12 mouse cellular contexts compared by ENCODE assay signal in the genomic region with DNA sequence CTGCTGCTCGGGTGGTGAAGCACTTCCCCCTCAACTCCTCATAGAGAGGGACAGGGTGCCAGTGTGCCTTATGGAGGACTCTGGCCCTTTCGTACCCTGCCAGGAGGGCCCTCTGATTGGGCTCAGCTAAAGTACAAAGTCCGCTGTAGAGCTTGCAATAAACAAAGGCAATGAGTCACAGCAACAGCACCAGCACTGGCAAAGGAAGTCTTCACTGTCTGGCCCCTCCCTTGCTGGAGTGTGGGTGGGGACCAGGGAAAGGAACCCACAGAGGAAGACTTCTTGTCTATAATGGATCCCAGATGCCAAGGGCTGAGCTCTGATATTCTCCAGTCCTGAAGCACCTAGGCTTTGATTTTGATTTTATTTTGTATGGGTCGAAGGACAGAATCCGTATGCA.
A peak's percentile ranks its signal among the peaks of the same experiment; 100 is the strongest.
DNase-seq lines count a peak whose midpoint lies in the region; ATAC-seq lines count a peak whose summit lies in the region.
"Had no signal": no experiment of that assay in that cellular context is flagged by ENCODE, and none has a peak within 500 bp of the region (broad histone marks: within the 10 kb centered on the region; RNA-seq: fewer than 3 reads in every experiment).

No protein-coding gene starts in this region.

- peaks cover 8% of the 10 kb centered on the region for H3K4me1 ChIP-seq in embryonic facial prominence, embryonic 12.5 days
- 0 out of 2 replicates have a peak, but pooled peaks cover 4% of the 10 kb centered on the region for H3K4me1 ChIP-seq in kidney, embryonic 15.5 days
- peaks cover 5% of the 10 kb centered on the region; the same call in 1 of the 2 replicates for H3K4me1 ChIP-seq in midbrain, embryonic 13.5 days (replicated peaks)
- H3K4me1 ChIP-seq: embryonic facial prominence, embryonic 15.5 days; heart, embryonic 10.5 days; liver, embryonic 13.5 days had no signal

- H3K4me3 ChIP-seq in embryonic facial prominence, embryonic 12.5 days = no peak overlapping the region
- no peak overlapping the region for H3K4me3 ChIP-seq in kidney, embryonic 15.5 days (replicated peaks)
- no peak overlapping the region for H3K4me3 ChIP-seq in midbrain, embryonic 13.5 days (replicated peaks)
- H3K4me3 ChIP-seq: embryonic facial prominence, embryonic 15.5 days; heart, embryonic 10.5 days; layer of hippocampus, adult 2 months; liver, embryonic 13.5 days had no signal

- H3K36me3 ChIP-seq in embryonic facial prominence, embryonic 12.5 days = no peaks in the 10 kb centered on the region
- no peaks in the 10 kb centered on the region for H3K36me3 ChIP-seq in kidney, embryonic 15.5 days
- H3K36me3 ChIP-seq in midbrain, embryonic 13.5 days = no peaks in the 10 kb centered on the region
- H3K36me3 ChIP-seq: embryonic facial prominence, embryonic 15.5 days; heart, embryonic 10.5 days; liver, embryonic 13.5 days had no signal

- H3K9me3 ChIP-seq in embryonic facial prominence, embryonic 12.5 days = no peaks in the 10 kb centered on the region
- no peaks in the 10 kb centered on the region for H3K9me3 ChIP-seq in kidney, embryonic 15.5 days (replicated peaks)
- H3K9me3 ChIP-seq in midbrain, embryonic 13.5 days = no peaks in the 10 kb centered on the region
- H3K9me3 ChIP-seq: embryonic facial prominence, embryonic 15.5 days; heart, embryonic 10.5 days; liver, embryonic 13.5 days had no signal

- peak; percentile 67; the same call in 1 of the 2 replicates for ATAC-seq in embryonic facial prominence, embryonic 12.5 days (ENCODE audit: insufficient number of reproducible peaks, insufficient read depth, low FRiP score, low TSS enrichment)
- ATAC-seq in kidney, embryonic 15.5 days (replicated peaks; ENCODE audit: low FRiP score) = peak; percentile 49; the same call in 1 of the 2 replicates
- no peak for ATAC-seq in monocyte, adult 5-6 weeks (replicated peaks; ENCODE audit: insufficient number of reproducible peaks, low FRiP score, low TSS enrichment, poor library complexity, severe bottlenecking)
- no peak for ATAC-seq in midbrain, embryonic 13.5 days
- no peak for ATAC-seq in cerebellum, adult (ENCODE audit: insufficient number of reproducible peaks, low FRiP score, low TSS enrichment)

- peak; percentile 3 for DNase-seq in ZHBTc4 (ENCODE audit: low read depth, low spot score)
- DNase-seq in lung, postnatal 25 days (ENCODE audit: low spot score) = peak; percentile 6
- no peak for DNase-seq in heart, postnatal 14 days
- DNase-seq: liver, embryonic 13.5 days had no signal

- 43% methylated on average over 5 of the region's 5 CpGs for WGBS in embryonic facial prominence, embryonic 12.5 days
- 75% methylated on average over 5 of the region's 5 CpGs for WGBS in kidney, embryonic 15.5 days
- WGBS in midbrain, embryonic 13.5 days = 82% methylated on average over 5 of the region's 5 CpGs

- intact Hi-C loops in heart, postnatal 14 days (cut with DNase I) = no loop called here

- no peak overlapping the region for H3K4me2 ChIP-seq in embryonic facial prominence, embryonic 12.5 days (replicated peaks)
- no peak overlapping the region for H3K4me2 ChIP-seq in kidney, embryonic 15.5 days
- no peak overlapping the region for H3K4me2 ChIP-seq in midbrain, embryonic 13.5 days (replicated peaks)
- H3K4me2 ChIP-seq: embryonic facial prominence, embryonic 15.5 days; liver, embryonic 13.5 days had no signal

- no peaks in the 10 kb centered on the region for H3K27me3 ChIP-seq in embryonic facial prominence, embryonic 12.5 days
- no peaks in the 10 kb centered on the region for H3K27me3 ChIP-seq in kidney, embryonic 15.5 days
- H3K27me3 ChIP-seq in midbrain, embryonic 13.5 days = no peaks in the 10 kb centered on the region
- H3K27me3 ChIP-seq: embryonic facial prominence, embryonic 15.5 days; liver, embryonic 13.5 days had no signal

- peak overlapping the region; percentile 9; the same call in 1 of the 2 replicates for H3K27ac ChIP-seq in embryonic facial prominence, embryonic 12.5 days
- no peak overlapping the region for H3K27ac ChIP-seq in kidney, embryonic 15.5 days
- H3K27ac ChIP-seq in midbrain, embryonic 13.5 days = no peak overlapping the region
- H3K27ac ChIP-seq: embryonic facial prominence, embryonic 15.5 days; heart, embryonic 10.5 days; layer of hippocampus, adult 2 months; liver, embryonic 13.5 days had no signal

- no peak overlapping the region for H3K9ac ChIP-seq in embryonic facial prominence, embryonic 12.5 days
- no peak overlapping the region for H3K9ac ChIP-seq in kidney, embryonic 15.5 days
- H3K9ac ChIP-seq in midbrain, embryonic 13.5 days (replicated peaks) = no peak overlapping the region
- H3K9ac ChIP-seq: embryonic facial prominence, embryonic 15.5 days; liver, embryonic 13.5 days had no signal

Comparison
In these comparisons a context has a peak if more than half of its experiments do, and no peak if none do; other contexts are left out.
1. DNase-seq: peak in ZHBTc4 (single experiment) and lung, postnatal 25 days (single experiment); none in heart, postnatal 14 days (0 of 2).
2. ATAC-seq: peak in embryonic facial prominence, embryonic 12.5 days (single experiment) and kidney, embryonic 15.5 days (single experiment); none in monocyte, adult 5-6 weeks (single experiment), midbrain, embryonic 13.5 days (single experiment) and cerebellum, adult (single experiment).